Mouse (Mus musculus): ENCODE measurements around the gene Fez2. TPM values are rescaled to one million over a fixed set of nuclear protein-coding genes. Genes with fewer than 3 reads are reported as not detected.
A peak's percentile ranks its signal among the peaks of the same experiment; 100 is the strongest.

Fez2 gene
- polyA plus RNA-seq, 2 experiments = 33.6 to 44.1 TPM

GRCm38 (mm10) chr17:78370445-78370844 lies 47.5 kb downstream of the Fez2 start:
- no peak for ATAC-seq (ENCODE audit: low FRiP score, low read depth)
- peaks cover 55% of the 10 kb centered on the region for H3K36me3 ChIP-seq (ENCODE audit: control insufficient read depth, insufficient read depth, low read length)
- no peak overlapping the region for H3K27ac ChIP-seq (replicated peaks; ENCODE audit: low read depth, low read length)
- TF ChIP-seq POLR2A (IDR thresholded peaks at IDR 0.05; ENCODE audit: borderline replicate concordance, extremely low read depth, insufficient read depth, insufficient read length) = no peak
- 67% methylated on average over 1 of the region's 1 CpGs for WGBS
- H3K4me1 ChIP-seq (ENCODE audit: control insufficient read depth, insufficient read depth, low read length) = no peaks in the 10 kb centered on the region
- H3K9me3 ChIP-seq (ENCODE audit: control insufficient read depth, low read length) = no peaks in the 10 kb centered on the region
- no peak overlapping the region for H3K4me3 ChIP-seq (replicated peaks; ENCODE audit: low read length)
- no peak overlapping the region for H3K4me2 ChIP-seq (replicated peaks; ENCODE audit: low read depth, low read length, severe bottlenecking)
- no peak for DNase-seq (ENCODE audit: low spot score)
- H3K27me3 ChIP-seq (ENCODE audit: control insufficient read depth, insufficient read depth, low read length) = no peaks in the 10 kb centered on the region
- no peak overlapping the region for H3K9ac ChIP-seq (ENCODE audit: low read depth, low read length, severe bottlenecking)

- Histone ChIP-seq H3K9me3 (ENCODE audit: control insufficient read depth, low read length) (no peaks in the 10 kb centered on the region), H3K4me3 (replicated peaks; ENCODE audit: low read length) (no peak overlapping the region), H3K27ac (replicated peaks; ENCODE audit: low read depth, low read length) (no peak overlapping the region), H3K4me2 (replicated peaks; ENCODE audit: low read depth, low read length, severe bottlenecking) (no peak overlapping the region), H3K9ac (ENCODE audit: low read depth, low read length, severe bottlenecking) (no peak overlapping the region), H3K27me3 (ENCODE audit: control insufficient read depth, insufficient read depth, low read length) (no peaks in the 10 kb centered on the region), H3K4me1 (ENCODE audit: control insufficient read depth, insufficient read depth, low read length) (no peaks in the 10 kb centered on the region), H3K36me3 (ENCODE audit: control insufficient read depth, insufficient read depth, low read length) (peaks cover 41% of the 10 kb centered on the region)
- no peak for TF ChIP-seq POLR2A (IDR thresholded peaks at IDR 0.05; ENCODE audit: borderline replicate concordance, extremely low read depth, insufficient read depth, insufficient read length)
- WGBS = 81% methylated on average over 8 of the region's 8 CpGs
- ATAC-seq (ENCODE audit: low FRiP score, low read depth) (no peak), DNase-seq (ENCODE audit: low spot score) (no peak)
Measured at GRCm38 (mm10) chr17:78368481-78368880, 49.5 kb downstream of the Fez2 start.

GRCm38 (mm10) chr17:78366070-78366469 lies 51.9 kb downstream of the Fez2 start:
- H3K27ac ChIP-seq (replicated peaks; ENCODE audit: low read depth, low read length) = no peak overlapping the region
- H3K27me3 ChIP-seq (ENCODE audit: control insufficient read depth, insufficient read depth, low read length) = no peaks in the 10 kb centered on the region
- H3K4me1 ChIP-seq (ENCODE audit: control insufficient read depth, insufficient read depth, low read length) = 0 out of 2 replicates have a peak, but pooled peaks cover 5% of the 10 kb centered on the region
- no peak overlapping the region for H3K4me2 ChIP-seq (replicated peaks; ENCODE audit: low read depth, low read length, severe bottlenecking)
- no peaks in the 10 kb centered on the region for H3K9me3 ChIP-seq (ENCODE audit: control insufficient read depth, low read length)
- H3K36me3 ChIP-seq (ENCODE audit: control insufficient read depth, insufficient read depth, low read length) = peaks cover 28% of the 10 kb centered on the region
- no peak for ATAC-seq (ENCODE audit: low FRiP score, low read depth)
- 68% methylated on average over 7 of the region's 7 CpGs for WGBS
- no peak for DNase-seq (ENCODE audit: low spot score)
- no peak overlapping the region for H3K4me3 ChIP-seq (replicated peaks; ENCODE audit: low read length)
- no peak overlapping the region for H3K9ac ChIP-seq (ENCODE audit: low read depth, low read length, severe bottlenecking)
- no peak for TF ChIP-seq POLR2A (IDR thresholded peaks at IDR 0.05; ENCODE audit: borderline replicate concordance, extremely low read depth, insufficient read depth, insufficient read length)

GRCm38 (mm10) chr17:78364555-78365302 lies 53.2 kb downstream of the Fez2 start:
- no peak for ATAC-seq (ENCODE audit: low FRiP score, low read depth)
- Histone ChIP-seq H3K27ac (replicated peaks; ENCODE audit: low read depth, low read length) (no peak overlapping the region), H3K9me3 (ENCODE audit: control insufficient read depth, low read length) (no peaks in the 10 kb centered on the region), H3K4me2 (replicated peaks; ENCODE audit: low read depth, low read length, severe bottlenecking) (no peak overlapping the region), H3K4me1 (ENCODE audit: control insufficient read depth, insufficient read depth, low read length) (0 out of 2 replicates have a peak, but pooled peaks cover 5% of the 10 kb centered on the region), H3K9ac (ENCODE audit: low read depth, low read length, severe bottlenecking) (no peak overlapping the region), H3K36me3 (ENCODE audit: control insufficient read depth, insufficient read depth, low read length) (peaks cover 24% of the 10 kb centered on the region), H3K4me3 (replicated peaks; ENCODE audit: low read length) (no peak overlapping the region), H3K27me3 (ENCODE audit: control insufficient read depth, insufficient read depth, low read length) (no peaks in the 10 kb centered on the region)
- TF ChIP-seq POLR2A (IDR thresholded peaks at IDR 0.05; ENCODE audit: borderline replicate concordance, extremely low read depth, insufficient read depth, insufficient read length) = no peak
- WGBS = 89% methylated on average over 23 of the region's 23 CpGs
- DNase-seq (ENCODE audit: low spot score) = no peak

GRCm38 (mm10) chr17:78361939-78362728 lies 55.8 kb downstream of the Fez2 start:
- Histone ChIP-seq H3K36me3 (ENCODE audit: control insufficient read depth, insufficient read depth, low read length) (peaks cover 14% of the 10 kb centered on the region; the same call in 1 of the 2 replicates), H3K27ac (replicated peaks; ENCODE audit: low read depth, low read length) (0 out of 2 replicates have a peak overlapping the region, but pooled peaks have one; percentile 3), H3K4me2 (replicated peaks; ENCODE audit: low read depth, low read length, severe bottlenecking) (no peak overlapping the region), H3K9ac (ENCODE audit: low read depth, low read length, severe bottlenecking) (no peak overlapping the region), H3K4me3 (replicated peaks; ENCODE audit: low read length) (no peak overlapping the region), H3K27me3 (ENCODE audit: control insufficient read depth, insufficient read depth, low read length) (no peaks in the 10 kb centered on the region), H3K9me3 (ENCODE audit: control insufficient read depth, low read length) (no peaks in the 10 kb centered on the region), H3K4me1 (ENCODE audit: control insufficient read depth, insufficient read depth, low read length) (0 out of 2 replicates have a peak, but pooled peaks cover 5% of the 10 kb centered on the region)
- WGBS = 75% methylated on average over 13 of the region's 13 CpGs
- TF ChIP-seq POLR2A (IDR thresholded peaks at IDR 0.05; ENCODE audit: borderline replicate concordance, extremely low read depth, insufficient read depth, insufficient read length) = no peak
- ATAC-seq (ENCODE audit: low FRiP score, low read depth) = no peak
- no peak for DNase-seq (ENCODE audit: low spot score)

Measured in limb, embryonic 14.5 days (tissue).